Comparison of ENCODE assay signal across 19 mouse cellular contexts in the genomic region with DNA sequence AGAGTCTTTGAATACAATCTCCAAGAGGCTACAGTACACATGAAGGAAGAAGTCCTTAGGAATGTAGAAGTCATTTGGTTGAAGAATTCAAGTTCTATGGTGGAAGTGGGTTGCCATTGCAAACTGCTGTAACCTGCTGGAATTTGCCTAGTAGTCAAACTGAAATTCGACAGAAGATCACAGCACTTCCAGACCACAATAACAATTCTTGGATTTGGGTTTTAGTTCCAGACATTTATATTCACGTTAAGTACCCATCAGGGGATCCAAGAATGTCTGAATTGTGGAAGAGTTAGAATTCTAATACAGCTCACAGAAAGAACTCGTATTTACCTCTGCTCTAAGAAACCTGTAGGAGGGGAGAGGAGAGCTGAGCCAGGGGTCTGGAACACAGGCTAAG. TPM values are rescaled to one million over a fixed set of nuclear protein-coding genes. Genes with fewer than 3 reads are reported as not detected.
DNase-seq lines count a peak whose midpoint lies in the region; ATAC-seq lines count a peak whose summit lies in the region.
"Had no signal": no experiment of that assay in that cellular context is flagged by ENCODE, and none has a peak within 500 bp of the region (broad histone marks: within the 10 kb centered on the region; RNA-seq: fewer than 3 reads in every experiment).

No protein-coding gene starts in this region.

- H3K36me3 ChIP-seq in heart, embryonic 11.5 days (ENCODE audit: control insufficient read depth, insufficient read depth, low read length): no peaks in the 10 kb centered on the region
- H3K36me3 ChIP-seq in midbrain, embryonic 10.5 days: peaks cover 8% of the 10 kb centered on the region
- H3K36me3 ChIP-seq in midbrain, embryonic 16.5 days (ENCODE audit: control insufficient read depth, insufficient read depth, low read length): no peaks in the 10 kb centered on the region
- no peaks in the 10 kb centered on the region for H3K36me3 ChIP-seq in limb, embryonic 15.5 days
- H3K36me3 ChIP-seq: embryonic facial prominence, embryonic 12.5 days; forebrain, embryonic 15.5 days; heart, embryonic 12.5 days; hindbrain, embryonic 15.5 days had no signal

- H3K4me2 ChIP-seq in heart, embryonic 11.5 days: no peak overlapping the region
- no peak overlapping the region for H3K4me2 ChIP-seq in midbrain, embryonic 16.5 days (ENCODE audit: low read length)
- H3K4me2 ChIP-seq in limb, embryonic 15.5 days: no peak overlapping the region
- H3K4me2 ChIP-seq: embryonic facial prominence, embryonic 12.5 days; forebrain, embryonic 15.5 days; heart, embryonic 12.5 days; hindbrain, embryonic 15.5 days had no signal

- H3K9ac ChIP-seq in heart, embryonic 11.5 days (ENCODE audit: low read depth, low read length): no peak overlapping the region
- H3K9ac ChIP-seq in midbrain, embryonic 16.5 days (ENCODE audit: low read depth, low read length): no peak overlapping the region
- no peak overlapping the region for H3K9ac ChIP-seq in limb, embryonic 15.5 days
- H3K9ac ChIP-seq: embryonic facial prominence, embryonic 12.5 days; forebrain, embryonic 15.5 days; heart, embryonic 12.5 days; hindbrain, embryonic 15.5 days had no signal

- DNase-seq in heart, postnatal 36 days: no peak
- DNase-seq in midbrain, embryonic 10.5 days (ENCODE audit: low spot score): no peak
- DNase-seq in retina, embryonic 14.5 days (ENCODE audit: low spot score): peak; percentile 27
- DNase-seq in retina, postnatal 1 day: no peak
- DNase-seq in gastrocnemius, postnatal 25 days: no peak
- DNase-seq: adrenal gland, adult 8-10 months; adrenal gland, postnatal 36 days; cerebellum, adult 2 months; cerebellum, postnatal 14 days; heart, adult 18-20 months had no signal

- WGBS in heart, embryonic 11.5 days (ENCODE audit: insufficient replicate concordance): 67% methylated on average over 3 of the region's 3 CpGs
- WGBS in midbrain, embryonic 10.5 days: 49% methylated on average over 3 of the region's 3 CpGs
- 24% methylated on average over 3 of the region's 3 CpGs for WGBS in midbrain, embryonic 16.5 days
- WGBS in limb, embryonic 15.5 days: 53% methylated on average over 3 of the region's 3 CpGs

- peaks cover 42% of the 10 kb centered on the region for H3K4me1 ChIP-seq in heart, embryonic 11.5 days (ENCODE audit: control insufficient read depth, insufficient read depth, low read length)
- peaks cover 47% of the 10 kb centered on the region for H3K4me1 ChIP-seq in midbrain, embryonic 10.5 days
- peaks cover 9% of the 10 kb centered on the region; the same call in 1 of the 2 replicates for H3K4me1 ChIP-seq in midbrain, embryonic 16.5 days (ENCODE audit: control insufficient read depth, insufficient read depth, low read length)
- peaks cover 11% of the 10 kb centered on the region; the same call in 1 of the 2 replicates for H3K4me1 ChIP-seq in limb, embryonic 15.5 days
- H3K4me1 ChIP-seq: embryonic facial prominence, embryonic 12.5 days had no signal

- ATAC-seq in heart, embryonic 11.5 days (replicated peaks; ENCODE audit: insufficient number of reproducible peaks, low FRiP score, low TSS enrichment): no peak
- no peak for ATAC-seq in midbrain, embryonic 16.5 days
- ATAC-seq in limb, embryonic 15.5 days (ENCODE audit: insufficient number of reproducible peaks, low FRiP score, low TSS enrichment, low read depth): 0 out of 2 replicates have a peak, but pooled peaks have one; percentile 40
- ATAC-seq: inflammation-experienced regulatory T-cells, adult 6 months had no signal

- H3K9me3 ChIP-seq in heart, embryonic 11.5 days (replicated peaks; ENCODE audit: control insufficient read depth, low read length): no peaks in the 10 kb centered on the region
- no peaks in the 10 kb centered on the region for H3K9me3 ChIP-seq in midbrain, embryonic 10.5 days (replicated peaks)
- H3K9me3 ChIP-seq in midbrain, embryonic 16.5 days (replicated peaks; ENCODE audit: control insufficient read depth, low read length, poor library complexity, severe bottlenecking): no peaks in the 10 kb centered on the region
- H3K9me3 ChIP-seq in limb, embryonic 15.5 days: no peaks in the 10 kb centered on the region
- H3K9me3 ChIP-seq: embryonic facial prominence, embryonic 12.5 days; forebrain, embryonic 15.5 days; heart, embryonic 12.5 days; hindbrain, embryonic 15.5 days had no signal

- H3K4me3 ChIP-seq in heart, embryonic 11.5 days (ENCODE audit: low read depth, low read length): no peak overlapping the region
- no peak overlapping the region; the same call in 1 of the 2 replicates for H3K4me3 ChIP-seq in midbrain, embryonic 10.5 days
- no peak overlapping the region for H3K4me3 ChIP-seq in midbrain, embryonic 16.5 days (ENCODE audit: low read depth, low read length)
- H3K4me3 ChIP-seq in limb, embryonic 15.5 days: no peak overlapping the region
- H3K4me3 ChIP-seq: embryonic facial prominence, embryonic 12.5 days; forebrain, embryonic 15.5 days; heart, embryonic 12.5 days; hindbrain, embryonic 15.5 days had no signal

- no peaks in the 10 kb centered on the region for H3K27me3 ChIP-seq in heart, embryonic 11.5 days (ENCODE audit: control insufficient read depth, insufficient read depth, low read length)
- H3K27me3 ChIP-seq in midbrain, embryonic 10.5 days (ENCODE audit: low read depth, poor library complexity, severe bottlenecking): peaks cover 63% of the 10 kb centered on the region
- H3K27me3 ChIP-seq in midbrain, embryonic 16.5 days (ENCODE audit: control insufficient read depth, insufficient read depth, low read depth, low read length): no peaks in the 10 kb centered on the region
- H3K27me3 ChIP-seq in limb, embryonic 15.5 days: peaks cover 3% of the 10 kb centered on the region; the same call in 1 of the 2 replicates
- H3K27me3 ChIP-seq: forebrain, embryonic 15.5 days; heart, embryonic 12.5 days; hindbrain, embryonic 15.5 days had no signal

- intact Hi-C loops in heart, postnatal 36 days (cut with DNase I): no loop called here

- 0 out of 2 replicates have a peak overlapping the region, but pooled peaks have one; percentile 71 for H3K27ac ChIP-seq in heart, embryonic 11.5 days (ENCODE audit: low read depth, low read length)
- H3K27ac ChIP-seq in midbrain, embryonic 10.5 days (replicated peaks): peak overlapping the region; percentile 74
- H3K27ac ChIP-seq in midbrain, embryonic 16.5 days (ENCODE audit: low read length): no peak overlapping the region
- no peak overlapping the region for H3K27ac ChIP-seq in limb, embryonic 15.5 days
- H3K27ac ChIP-seq: embryonic facial prominence, embryonic 12.5 days; hindbrain, embryonic 15.5 days had no signal

RNA-seq across cellular contexts. Expression of a gene that starts 14.9 kb away (rescaled TPM):
- polyA plus RNA-seq in heart, embryonic 11.5 days (2014; fragmentation: Nextera tagmentation; extraction: Ambion mirVana): 8.1 and 9.8 TPM in 2 replicates
- 10 to 100 TPM; 19.3 to 21.1 TPM for total RNA-seq in heart, postnatal 36 days (2021)
- 3.8 and 6.7 TPM in 2 replicates for polyA plus RNA-seq in midbrain, embryonic 10.5 days (2016; fragmentation: Nextera tagmentation; extraction: Ambion mirVana)
- polyA plus RNA-seq in midbrain, embryonic 16.5 days (2015; fragmentation: Nextera tagmentation; extraction: Ambion mirVana): 1.2 and 2.9 TPM in 2 replicates
- 11.6 and 12.2 TPM in 2 replicates for polyA plus RNA-seq in limb, embryonic 15.5 days (2015; fragmentation: Nextera tagmentation; extraction: Ambion mirVana)
- 1 to 10 TPM; 3.9 to 4.3 TPM for total RNA-seq in gastrocnemius, postnatal 25 days (2021)
- total RNA-seq: common myeloid progenitor, adult 5-6 weeks had no signal
- polyA plus RNA-seq: inflammation-experienced regulatory T-cells, adult 6 months had no signal

Comparison
In these comparisons a context has a peak if more than half of its experiments do, and no peak if none do; other contexts are left out.
1. H3K27ac ChIP-seq: peak in heart, embryonic 11.5 days (single experiment) and midbrain, embryonic 10.5 days (single experiment); none in midbrain, embryonic 16.5 days (single experiment) and limb, embryonic 15.5 days (single experiment).